Mouse (Mus musculus): ENCODE measurements around the gene Fam184a. TPM values are rescaled to one million over a fixed set of nuclear protein-coding genes. Genes with fewer than 3 reads are reported as not detected.
"Not testable (repeated sequence)": the region's sequence is repeated elsewhere in the genome, so short reads cannot be mapped to it uniquely, and the experiment has no call there.

Gene Fam184a
- total and polyA plus RNA-seq, 2 experiments from 2014 or later = 3.2 to 3.4 TPM

GRCm38 (mm10) chr10:53679690-53680557 is 71.0 kb downstream of the Fam184a start:
- Histone ChIP-seq H3K27me3 (ENCODE audit: control insufficient read depth, insufficient read depth, low read length) (no peaks in the 10 kb centered on the region), H3K4me2 (ENCODE audit: low read depth, low read length) (no peak overlapping the region), H3K9ac (replicated peaks; ENCODE audit: low read depth, low read length) (no peak overlapping the region), H3K9me3 (replicated peaks; ENCODE audit: control insufficient read depth, low read length) (no peaks in the 10 kb centered on the region), H3K4me1 (ENCODE audit: control insufficient read depth, insufficient read depth) (no peaks in the 10 kb centered on the region), H3K36me3 (replicated peaks; ENCODE audit: control insufficient read depth, insufficient read depth, low read length) (no peaks in the 10 kb centered on the region), H3K4me3 (ENCODE audit: low read depth, low read length) (no peak overlapping the region), H3K27ac (ENCODE audit: low read depth) (no peak overlapping the region)
- no peak for DNase-seq (ENCODE audit: low spot score)
- ATAC-seq (ENCODE audit: insufficient read depth, low read depth) = no peak
- TF ChIP-seq CTCF (IDR thresholded peaks at IDR 0.05; ENCODE audit: low read depth) = no peak
- no peak for TF ChIP-seq EP300 (IDR thresholded peaks at IDR 0.05; ENCODE audit: low read depth)
- 79% methylated on average over 6 of the region's 6 CpGs for WGBS

- Histone ChIP-seq H3K4me1 (ENCODE audit: control insufficient read depth, insufficient read depth) (no peaks in the 10 kb centered on the region), H3K36me3 (replicated peaks; ENCODE audit: control insufficient read depth, insufficient read depth, low read length) (no peaks in the 10 kb centered on the region), H3K4me2 (ENCODE audit: low read depth, low read length) (peak overlapping the region; percentile 32; the same call in 1 of the 2 replicates), H3K27me3 (ENCODE audit: control insufficient read depth, insufficient read depth, low read length) (no peaks in the 10 kb centered on the region), H3K4me3 (ENCODE audit: low read depth, low read length) (no peak overlapping the region), H3K9me3 (replicated peaks; ENCODE audit: control insufficient read depth, low read length) (no peaks in the 10 kb centered on the region), H3K9ac (replicated peaks; ENCODE audit: low read depth, low read length) (no peak overlapping the region), H3K27ac (ENCODE audit: low read depth) (peak overlapping the region; percentile 63; the same call in 1 of the 2 replicates)
- WGBS = 36% methylated on average over 4 of the region's 4 CpGs
- ATAC-seq (ENCODE audit: insufficient read depth, low read depth) (peak; percentile 62), DNase-seq (ENCODE audit: low spot score) (peak; percentile 7)
- no peak for TF ChIP-seq EP300 (IDR thresholded peaks at IDR 0.05; ENCODE audit: low read depth)
- no peak for TF ChIP-seq CTCF (IDR thresholded peaks at IDR 0.05; ENCODE audit: low read depth)
Measured at GRCm38 (mm10) chr10:53661788-53662187, 89.1 kb downstream of the Fam184a start.

- H3K27ac ChIP-seq (ENCODE audit: low read depth); H3K9ac ChIP-seq (replicated peaks; ENCODE audit: low read depth, low read length); ATAC-seq (ENCODE audit: insufficient read depth, low read depth); H3K4me2 ChIP-seq (ENCODE audit: low read depth, low read length); H3K4me3 ChIP-seq (ENCODE audit: low read depth, low read length); H3K9me3 ChIP-seq (replicated peaks; ENCODE audit: control insufficient read depth, low read length); H3K4me1 ChIP-seq (ENCODE audit: control insufficient read depth, insufficient read depth); H3K27me3 ChIP-seq (ENCODE audit: control insufficient read depth, insufficient read depth, low read length); DNase-seq (ENCODE audit: low spot score); H3K36me3 ChIP-seq (replicated peaks; ENCODE audit: control insufficient read depth, insufficient read depth, low read length): not testable (repeated sequence)
- 72% methylated on average over 5 of the region's 5 CpGs for WGBS
- TF ChIP-seq CTCF (IDR thresholded peaks at IDR 0.05; ENCODE audit: low read depth) = peak; percentile 24
Measured at GRCm38 (mm10) chr10:53654239-53654638, 96.7 kb downstream of the Fam184a start.

GRCm38 (mm10) chr10:53650683-53651082 is 100.2 kb downstream of the Fam184a start:
- no peak overlapping the region for H3K27ac ChIP-seq (ENCODE audit: low read depth)
- H3K27me3 ChIP-seq (ENCODE audit: control insufficient read depth, insufficient read depth, low read length) = no peaks in the 10 kb centered on the region
- ATAC-seq (ENCODE audit: insufficient read depth, low read depth) (no peak), DNase-seq (ENCODE audit: low spot score) (no peak)
- WGBS = 80% methylated on average over 2 of the region's 2 CpGs
- H3K4me2 ChIP-seq (ENCODE audit: low read depth, low read length) = no peak overlapping the region
- TF ChIP-seq CTCF (IDR thresholded peaks at IDR 0.05; ENCODE audit: low read depth) = no peak
- TF ChIP-seq EP300 (IDR thresholded peaks at IDR 0.05; ENCODE audit: low read depth) = no peak
- H3K4me3 ChIP-seq (ENCODE audit: low read depth, low read length) = no peak overlapping the region
- no peaks in the 10 kb centered on the region for H3K36me3 ChIP-seq (replicated peaks; ENCODE audit: control insufficient read depth, insufficient read depth, low read length)
- no peaks in the 10 kb centered on the region for H3K4me1 ChIP-seq (ENCODE audit: control insufficient read depth, insufficient read depth)
- no peaks in the 10 kb centered on the region for H3K9me3 ChIP-seq (replicated peaks; ENCODE audit: control insufficient read depth, low read length)
- no peak overlapping the region for H3K9ac ChIP-seq (replicated peaks; ENCODE audit: low read depth, low read length)

GRCm38 (mm10) chr10:53641507-53641906 is 109.4 kb downstream of the Fam184a start:
- no peak overlapping the region for H3K4me2 ChIP-seq (ENCODE audit: low read depth, low read length)
- no peak overlapping the region for H3K9ac ChIP-seq (replicated peaks; ENCODE audit: low read depth, low read length)
- no peak overlapping the region for H3K4me3 ChIP-seq (ENCODE audit: low read depth, low read length)
- peak; percentile 61 for DNase-seq (ENCODE audit: low spot score)
- TF ChIP-seq CTCF (IDR thresholded peaks at IDR 0.05; ENCODE audit: low read depth) (peak; percentile 93), EP300 (IDR thresholded peaks at IDR 0.05; ENCODE audit: low read depth) (no peak)
- H3K9me3 ChIP-seq (replicated peaks; ENCODE audit: control insufficient read depth, low read length) = no peaks in the 10 kb centered on the region
- H3K27ac ChIP-seq (ENCODE audit: low read depth) = no peak overlapping the region
- H3K36me3 ChIP-seq (replicated peaks; ENCODE audit: control insufficient read depth, insufficient read depth, low read length) = no peaks in the 10 kb centered on the region
- H3K4me1 ChIP-seq (ENCODE audit: control insufficient read depth, insufficient read depth) = no peaks in the 10 kb centered on the region
- ATAC-seq (ENCODE audit: insufficient read depth, low read depth) = peak; percentile 49; the same call in 1 of the 2 replicates
- no peaks in the 10 kb centered on the region for H3K27me3 ChIP-seq (ENCODE audit: control insufficient read depth, insufficient read depth, low read length)
